Mouse (Mus musculus) limb, embryonic 13.5 days (tissue): Measurements from ENCODE around the gene St3gal2. TPM values are rescaled to one million over a fixed set of nuclear protein-coding genes. Genes with fewer than 3 reads are reported as not detected.
"Not testable (repeated sequence)": the region's sequence is repeated elsewhere in the genome, so short reads cannot be mapped to it uniquely, and the experiment has no call there.

Experiments used
- ATAC-seq: fragments of 200-750 bp; cut with Nextera tagmentation; 2 replicates; pipeline ENCODE4 v1.8.0; 2017; ENCODE audit warnings: low read depth, moderate number of reproducible peaks, moderate TSS enrichment; ENCODE audit not compliant: low FRiP score
- H3K27ac ChIP-seq: fragments of 300-500 bp; sonication (generic); 2 replicates; pipeline ENCODE4 v1.5.1; 2015; ENCODE audit warnings: inconsistent platforms, mild to moderate bottlenecking, moderate library complexity
- H3K27me3 ChIP-seq: fragments of 300-500 bp; sonication (generic); 2 replicates; pipeline ENCODE4 v1.6.1; 2015; ENCODE audit warnings: mild to moderate bottlenecking, inconsistent platforms
- H3K36me3 ChIP-seq: fragments of 300-500 bp; sonication (generic); 2 replicates; pipeline ENCODE4 v1.6.1; 2015; ENCODE audit warnings: inconsistent platforms, mild to moderate bottlenecking, moderate library complexity
- H3K4me1 ChIP-seq: fragments of 300-500 bp; sonication (generic); 2 replicates; pipeline ENCODE4 v1.6.1; 2015; ENCODE audit warnings: inconsistent platforms
- H3K4me2 ChIP-seq: fragments of 300-500 bp; sonication (generic); replicated peaks from 2 replicates; pipeline ENCODE4 v1.6.1; 2015; ENCODE audit warnings: inconsistent platforms, mild to moderate bottlenecking, moderate library complexity
- H3K4me3 ChIP-seq: fragments of 300-500 bp; sonication (generic); 2 replicates; pipeline ENCODE4 v1.5.1; 2015; ENCODE audit warnings: moderate library complexity, mild to moderate bottlenecking, inconsistent platforms
- H3K9ac ChIP-seq: fragments of 300-500 bp; sonication (generic); 2 replicates; pipeline ENCODE4 v1.6.1; 2015; ENCODE audit warnings: mild to moderate bottlenecking, inconsistent platforms
- H3K9me3 ChIP-seq: fragments of 300-500 bp; sonication (generic); 2 replicates; pipeline ENCODE4 v1.6.1; 2016; ENCODE audit warnings: inconsistent platforms
- WGBS: fragments of 180-500 bp; shearing (Covaris S2); methylation state at CpG from one replicate; pipeline ENCODE4 v1.1.7; 2015; 5-methylcytosine and 5-hydroxymethylcytosine counted together
- polyA plus RNA-seq: library from polyadenylated mRNA; unstranded; fragments of >200 nt; fragmentation: Nextera tagmentation; extraction: Ambion mirVana; gene quantifications from 2 replicates; pipeline ENCODE4 v1.2.1, GENCODE M21; 2015

St3gal2 gene
- polyA plus RNA-seq, 1 experiment from 2014 or later: 34.5 TPM

DNA sequence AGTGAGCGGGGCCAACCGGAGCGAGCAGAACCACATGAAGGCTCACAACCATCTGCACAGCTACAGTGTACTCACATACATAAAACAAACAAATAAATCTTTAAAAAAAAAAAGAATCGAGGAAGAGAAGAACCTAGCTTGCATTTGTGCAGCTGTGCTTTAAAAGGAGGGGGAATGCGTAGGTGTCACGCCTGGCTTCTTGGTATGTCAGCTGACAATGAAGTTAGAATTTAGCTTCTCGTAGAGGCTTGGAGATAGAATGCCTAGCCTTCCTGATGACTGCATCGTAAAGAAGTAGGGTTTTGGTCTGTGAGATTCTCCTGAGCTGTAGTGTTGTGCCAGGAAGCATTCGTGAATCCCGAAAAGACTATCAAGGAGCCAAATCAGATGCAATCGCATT, 1.7 kb upstream of the St3gal2 start:
- Histone ChIP-seq H3K4me3 (no peak overlapping the region), H3K27ac (no peak overlapping the region), H3K9ac (no peak overlapping the region), H3K36me3 (peaks cover 6% of the 10 kb centered on the region; the same call in 1 of the 2 replicates), H3K27me3 (no peaks in the 10 kb centered on the region), H3K4me2 (no peak overlapping the region), H3K4me1 (peaks cover 26% of the 10 kb centered on the region), H3K9me3 (no peaks in the 10 kb centered on the region)
- ATAC-seq: no peak
- WGBS: 80% methylated on average over 11 of the region's 11 CpGs

DNA sequence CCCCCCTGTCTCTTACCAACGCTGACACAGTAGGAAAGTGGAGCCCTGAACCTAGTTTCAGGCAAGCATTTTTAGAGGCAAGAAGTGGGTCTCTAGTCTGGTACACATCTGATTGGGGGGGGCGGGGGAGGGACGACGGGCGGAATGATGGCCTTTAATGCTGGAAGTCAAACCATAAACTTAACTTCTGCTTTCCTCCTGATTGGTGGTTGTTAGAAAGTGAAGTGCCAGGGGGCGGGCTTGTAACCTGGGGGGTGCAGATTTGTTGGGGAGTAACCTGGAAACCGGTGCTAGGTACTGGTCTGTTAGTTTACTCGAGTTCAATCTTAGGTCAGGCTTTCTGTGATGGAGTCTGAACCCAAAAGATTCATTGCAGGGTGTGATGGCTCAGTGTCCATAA, 1.3 kb upstream of the St3gal2 start:
- Histone ChIP-seq H3K4me2 (no peak overlapping the region), H3K27me3 (no peaks in the 10 kb centered on the region), H3K9me3 (no peaks in the 10 kb centered on the region), H3K9ac (no peak overlapping the region), H3K4me1 (peaks cover 26% of the 10 kb centered on the region), H3K27ac (0 out of 2 replicates have a peak overlapping the region, but pooled peaks have one; percentile 22), H3K36me3 (peaks cover 6% of the 10 kb centered on the region; the same call in 1 of the 2 replicates), H3K4me3 (no peak overlapping the region)
- ATAC-seq: no peak
- WGBS: 42% methylated on average over 8 of the region's 8 CpGs

- Histone ChIP-seq H3K36me3 (peaks cover 11% of the 10 kb centered on the region), H3K9me3 (no peaks in the 10 kb centered on the region), H3K27me3 (no peaks in the 10 kb centered on the region), H3K4me2 (peak overlapping the region; percentile 93), H3K27ac (peak overlapping the region; percentile 87), H3K4me1 (peaks cover 27% of the 10 kb centered on the region), H3K9ac (peak overlapping the region; percentile 91), H3K4me3 (peak overlapping the region; percentile 80)
- peak; percentile 9 for ATAC-seq
- under 1% methylated on average over 37 of the region's 37 CpGs for WGBS
Observed at GRCm38 (mm10) chr8:110920032-110920772, 480 bp downstream of the St3gal2 start.

DNA sequence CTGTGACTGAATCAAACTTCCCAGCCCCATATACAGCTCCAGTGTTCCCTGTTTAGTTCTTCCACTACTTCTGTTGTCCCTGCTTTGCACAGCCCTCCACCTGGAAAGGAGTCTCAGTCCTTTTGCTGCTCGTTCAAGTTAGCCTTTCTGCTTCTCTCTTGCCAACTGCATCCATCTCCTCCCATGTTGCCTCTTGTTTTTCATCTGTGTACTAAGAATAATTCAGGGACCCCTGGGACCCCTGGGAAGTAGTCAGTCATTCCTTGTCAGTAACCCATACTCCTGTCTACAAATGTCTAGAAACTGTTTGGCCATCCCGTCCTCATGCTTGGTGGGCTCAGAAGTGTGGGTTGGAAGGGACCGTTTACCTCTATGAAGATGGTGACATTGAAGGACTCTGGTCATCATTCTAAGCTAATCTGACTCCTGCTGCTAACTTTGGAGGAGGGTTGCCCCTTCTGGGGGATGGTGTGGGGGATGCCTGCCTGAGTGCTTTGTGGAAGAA, 1.1 kb downstream of the St3gal2 start:
- no peak for ATAC-seq
- Histone ChIP-seq H3K4me3 (peak overlapping the region; percentile 80), H3K36me3 (peaks cover 11% of the 10 kb centered on the region), H3K27me3 (no peaks in the 10 kb centered on the region), H3K4me1 (peaks cover 31% of the 10 kb centered on the region), H3K9ac (peak overlapping the region; percentile 91), H3K9me3 (no peaks in the 10 kb centered on the region), H3K27ac (peak overlapping the region; percentile 87), H3K4me2 (peak overlapping the region; percentile 93)
- WGBS: 4% methylated on average over 3 of the region's 3 CpGs

- H3K4me3 ChIP-seq: peak overlapping the region; percentile 80
- H3K9ac ChIP-seq: peak overlapping the region; percentile 91
- H3K9me3 ChIP-seq: no peaks in the 10 kb centered on the region
- peak overlapping the region; percentile 87 for H3K27ac ChIP-seq
- no peaks in the 10 kb centered on the region for H3K27me3 ChIP-seq
- H3K36me3 ChIP-seq: peaks cover 11% of the 10 kb centered on the region
- WGBS: 7% methylated on average over 7 of the region's 7 CpGs
- H3K4me1 ChIP-seq: peaks cover 36% of the 10 kb centered on the region
- no peak for ATAC-seq
- peak overlapping the region; percentile 93 for H3K4me2 ChIP-seq
Observed at GRCm38 (mm10) chr8:110921492-110922230, 1.9 kb downstream of the St3gal2 start.

GRCm38 (mm10) chr8:110925691-110926140, 6.0 kb downstream of the St3gal2 start:
- Histone ChIP-seq H3K4me2 (no peak overlapping the region), H3K9me3 (no peaks in the 10 kb centered on the region), H3K27ac (no peak overlapping the region), H3K4me3 (no peak overlapping the region), H3K36me3 (peaks cover 23% of the 10 kb centered on the region), H3K9ac (no peak overlapping the region), H3K4me1 (peaks cover 36% of the 10 kb centered on the region), H3K27me3 (no peaks in the 10 kb centered on the region)
- 66% methylated on average over 8 of the region's 8 CpGs for WGBS
- ATAC-seq: no peak

DNA sequence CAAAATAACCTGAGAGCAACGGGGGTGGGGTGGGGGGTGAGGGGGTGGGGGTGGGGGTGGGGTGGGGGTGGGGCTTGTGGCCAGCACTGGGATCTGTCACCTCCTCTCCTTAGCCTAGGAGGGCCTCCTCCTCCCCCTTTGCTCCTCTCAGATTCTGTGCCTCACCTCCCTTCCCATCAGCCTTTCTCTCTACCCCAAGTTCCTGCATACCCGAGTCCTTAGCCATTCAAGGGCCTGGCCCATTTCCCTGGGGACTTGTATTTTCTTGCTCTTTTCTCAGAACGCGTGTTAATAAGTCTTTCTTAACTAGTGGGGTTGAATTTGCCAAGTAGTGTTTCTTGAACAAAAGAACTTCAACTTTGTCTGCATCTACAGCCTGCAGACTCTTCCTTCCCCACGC, 7.0 kb downstream of the St3gal2 start:
- no peaks in the 10 kb centered on the region for H3K27me3 ChIP-seq
- H3K9ac ChIP-seq: no peak overlapping the region
- no peak overlapping the region for H3K27ac ChIP-seq
- 45% methylated on average over 4 of the region's 5 CpGs for WGBS
- H3K9me3 ChIP-seq: no peaks in the 10 kb centered on the region
- H3K36me3 ChIP-seq: peaks cover 29% of the 10 kb centered on the region
- peaks cover 27% of the 10 kb centered on the region for H3K4me1 ChIP-seq
- no peak overlapping the region for H3K4me3 ChIP-seq
- no peak for ATAC-seq
- H3K4me2 ChIP-seq: no peak overlapping the region

DNA sequence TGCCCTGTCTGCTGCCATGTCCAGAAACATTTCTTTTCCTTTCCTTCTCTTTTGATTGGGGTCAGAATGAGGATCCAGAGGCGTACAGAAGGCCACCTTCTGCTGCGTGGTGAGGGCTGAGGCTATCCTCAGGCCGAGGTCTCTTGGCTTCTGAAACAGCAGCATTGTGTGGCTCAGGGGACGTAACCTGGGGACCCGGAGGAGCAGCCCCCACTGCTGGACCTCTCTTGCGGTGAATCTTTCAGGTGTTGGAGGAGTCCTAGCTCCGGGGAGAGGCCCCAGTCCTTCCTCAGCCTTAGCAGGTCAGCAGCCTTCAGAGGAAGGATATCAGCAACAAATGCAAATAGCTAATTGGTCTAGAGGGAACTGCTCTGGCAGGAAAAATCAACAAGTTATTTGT, 8.7 kb downstream of the St3gal2 start:
- no peak overlapping the region for H3K9ac ChIP-seq
- 76% methylated on average over 7 of the region's 7 CpGs for WGBS

GRCm38 (mm10) chr8:110929066-110929465, 9.3 kb downstream of the St3gal2 start:
- 67% methylated on average over 5 of the region's 5 CpGs for WGBS
- H3K27ac ChIP-seq: no peak overlapping the region
- no peaks in the 10 kb centered on the region for H3K9me3 ChIP-seq
- no peak overlapping the region for H3K4me2 ChIP-seq
- H3K27me3 ChIP-seq: no peaks in the 10 kb centered on the region
- H3K4me3 ChIP-seq: no peak overlapping the region
- peaks cover 21% of the 10 kb centered on the region for H3K4me1 ChIP-seq
- peaks cover 22% of the 10 kb centered on the region for H3K36me3 ChIP-seq
- no peak overlapping the region for H3K9ac ChIP-seq
- no peak for ATAC-seq

More for the DNA sequence above, 8.7 kb downstream of the St3gal2 start:
- H3K4me3 ChIP-seq: no peak overlapping the region
- no peak for ATAC-seq
- H3K4me1 ChIP-seq: peaks cover 21% of the 10 kb centered on the region
- peaks cover 22% of the 10 kb centered on the region for H3K36me3 ChIP-seq
- no peak overlapping the region for H3K27ac ChIP-seq
- no peaks in the 10 kb centered on the region for H3K9me3 ChIP-seq
- no peak overlapping the region for H3K4me2 ChIP-seq
- H3K27me3 ChIP-seq: no peaks in the 10 kb centered on the region

- not testable (repeated sequence) for ATAC-seq, H3K27me3 ChIP-seq
- 98% methylated on average over 6 of the region's 8 CpGs for WGBS
Observed at GRCm38 (mm10) chr8:110929672-110930071, 9.9 kb downstream of the St3gal2 start.

DNA sequence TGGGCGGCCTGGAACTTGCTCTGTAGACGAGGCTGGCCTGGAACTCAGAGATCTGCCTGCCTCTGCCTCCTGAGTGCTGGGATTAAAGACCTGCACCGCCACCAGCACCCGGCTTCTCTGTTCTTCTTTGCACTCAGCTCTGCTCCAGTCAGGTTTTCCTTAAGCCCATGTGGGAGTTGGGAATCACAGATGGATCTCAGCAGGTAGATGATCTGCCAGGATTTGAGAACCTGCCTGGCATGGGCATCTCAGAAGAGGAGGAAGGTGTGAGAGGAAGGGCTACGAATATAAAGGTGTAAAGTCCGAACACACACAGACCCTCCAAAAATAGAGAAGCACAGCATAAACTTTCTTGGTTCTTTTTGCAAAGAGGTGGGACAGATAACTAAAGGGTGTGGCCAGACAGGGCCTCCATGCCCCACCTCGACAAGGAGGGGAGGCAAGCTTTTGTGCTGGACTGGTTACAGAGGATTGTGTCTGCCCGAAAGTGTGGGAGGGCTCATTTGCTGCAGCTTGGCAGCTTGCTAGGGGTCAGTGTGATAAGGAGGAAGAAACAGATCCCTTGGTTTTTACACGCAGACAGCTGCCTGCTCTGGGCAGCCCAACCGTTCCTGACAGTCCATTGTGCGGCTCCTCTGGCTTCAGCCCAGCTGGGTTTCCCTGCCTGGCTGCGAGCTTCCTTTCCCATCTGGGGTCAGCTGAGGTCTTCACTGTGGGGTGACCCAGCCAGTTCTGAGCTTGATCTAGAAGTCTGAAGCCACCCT, 11.6 kb downstream of the St3gal2 start:
- Histone ChIP-seq H3K36me3 (peaks cover 27% of the 10 kb centered on the region), H3K4me3 (no peak overlapping the region), H3K27ac (no peak overlapping the region), H3K9me3 (no peaks in the 10 kb centered on the region), H3K9ac (no peak overlapping the region), H3K4me2 (no peak overlapping the region), H3K27me3 (no peaks in the 10 kb centered on the region), H3K4me1 (peaks cover 12% of the 10 kb centered on the region)
- ATAC-seq: no peak
- 81% methylated on average over 12 of the region's 12 CpGs for WGBS

More at GRCm38 (mm10) chr8:110929672-110930071, 9.9 kb downstream of the St3gal2 start:
- not testable (repeated sequence) for H3K4me2 ChIP-seq, H3K27ac ChIP-seq, H3K4me3 ChIP-seq, H3K9me3 ChIP-seq, H3K9ac ChIP-seq
- Histone ChIP-seq H3K36me3 (peaks cover 22% of the 10 kb centered on the region), H3K4me1 (peaks cover 21% of the 10 kb centered on the region)
